Mouse (Mus musculus) left cerebral cortex, adult 2 months (tissue): ENCODE measurements around the gene Cdk2ap2. TPM values are rescaled to one million over a fixed set of nuclear protein-coding genes. Genes with fewer than 3 reads are reported as not detected.
"Not testable (repeated sequence)": the region's sequence is repeated elsewhere in the genome, so short reads cannot be mapped to it uniquely, and the experiment has no call there.

Experiments
- DNase-seq, 2 experiments: peaks; one replicate each; pipeline ENCODE4 v3.0.0; 2021 to 2022; ENCODE audit warnings: low spot score in 2 of 2, mixed read lengths in 1 of 2; ENCODE audit errors: extremely low spot score in 1 of 2
- H3K27ac ChIP-seq: fragments of 200-600 bp; 2 replicates; pipeline ENCODE4 v1.8.1; 2022
- H3K4me3 ChIP-seq: fragments of 200-600 bp; 2 replicates; pipeline ENCODE4 v1.8.1; 2022
- CTCF ChIP-seq: fragments of 200-600 bp; IDR thresholded peaks from 2 replicates; pipeline ENCODE4 v1.8.1; 2022; ENCODE audit warnings: antibody characterized with exemption, mild to moderate bottlenecking, moderate library complexity
- intact Hi-C: fragments of 180-260 bp; cut with DNase I; formaldehyde crosslinking; loops from one replicate; pipeline ENCODE4 v1.15.1; 2025
- total RNA-seq, 2 experiments: library from RNA; stranded (reverse); gene quantifications; 2 replicates each; pipeline ENCODE4 v1.2.3; 2021

Gene Cdk2ap2
- total RNA-seq, 2 experiments from 2014 or later: 28.4 to 32.5 TPM

DNA sequence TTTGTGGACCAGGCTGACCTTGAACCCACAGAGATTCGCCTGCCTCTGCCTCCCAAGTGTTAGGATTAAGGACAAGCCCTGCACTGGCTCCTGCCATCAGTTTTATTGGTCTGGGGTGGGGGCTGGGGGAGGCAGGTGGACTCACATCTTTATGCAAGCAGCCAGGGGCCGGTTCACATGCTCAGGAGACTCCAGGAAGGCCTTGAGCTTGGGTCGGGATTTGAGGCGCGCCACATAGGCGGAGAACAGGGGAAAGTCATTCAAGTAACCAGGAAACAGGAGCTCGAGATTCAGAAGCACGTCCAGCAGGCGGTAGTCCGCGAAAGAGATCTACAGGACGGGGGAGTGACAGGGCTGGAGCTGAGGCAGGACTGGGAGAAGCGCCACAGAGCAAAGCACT is 39.6 kb upstream of the Cdk2ap2 start:
- no peak overlapping the region for H3K4me3 ChIP-seq
- intact Hi-C loops: no loop called here
- no peak for DNase-seq
- no peak overlapping the region for H3K27ac ChIP-seq
- no peak for TF ChIP-seq CTCF

GRCm38 (mm10) chr19:4057962-4058361 is 39.0 kb upstream of the Cdk2ap2 start:
- no peak for TF ChIP-seq CTCF
- no peak for DNase-seq
- Histone ChIP-seq H3K4me3 (no peak overlapping the region), H3K27ac (no peak overlapping the region)
- intact Hi-C loops: loop anchor here (2.0 kb wide), 1 partner anchor 15 kb away; no protein-coding TSS in a partner anchor

GRCm38 (mm10) chr19:4058581-4058980 is 38.4 kb upstream of the Cdk2ap2 start:
- H3K27ac ChIP-seq: no peak overlapping the region
- TF ChIP-seq CTCF: no peak
- intact Hi-C loops: loop anchor here (2.0 kb wide), 1 partner anchor 14 kb away; no protein-coding TSS in a partner anchor
- no peak overlapping the region for H3K4me3 ChIP-seq
- DNase-seq: no peak

GRCm38 (mm10) chr19:4059069-4059740 is 37.8 kb upstream of the Cdk2ap2 start, which contains the start of gene Gstp3:
Gene Gstp3 (minus strand): TSS chr19:4059569.
- Histone ChIP-seq H3K27ac (no peak within 1 kb of the TSS), H3K4me3 (no peak within 1 kb of the TSS)
- no peak for TF ChIP-seq CTCF
- intact Hi-C loops: loop anchor here (2.0 kb wide), 1 partner anchor 14 kb away; no protein-coding TSS in a partner anchor
- no peak for DNase-seq

DNA sequence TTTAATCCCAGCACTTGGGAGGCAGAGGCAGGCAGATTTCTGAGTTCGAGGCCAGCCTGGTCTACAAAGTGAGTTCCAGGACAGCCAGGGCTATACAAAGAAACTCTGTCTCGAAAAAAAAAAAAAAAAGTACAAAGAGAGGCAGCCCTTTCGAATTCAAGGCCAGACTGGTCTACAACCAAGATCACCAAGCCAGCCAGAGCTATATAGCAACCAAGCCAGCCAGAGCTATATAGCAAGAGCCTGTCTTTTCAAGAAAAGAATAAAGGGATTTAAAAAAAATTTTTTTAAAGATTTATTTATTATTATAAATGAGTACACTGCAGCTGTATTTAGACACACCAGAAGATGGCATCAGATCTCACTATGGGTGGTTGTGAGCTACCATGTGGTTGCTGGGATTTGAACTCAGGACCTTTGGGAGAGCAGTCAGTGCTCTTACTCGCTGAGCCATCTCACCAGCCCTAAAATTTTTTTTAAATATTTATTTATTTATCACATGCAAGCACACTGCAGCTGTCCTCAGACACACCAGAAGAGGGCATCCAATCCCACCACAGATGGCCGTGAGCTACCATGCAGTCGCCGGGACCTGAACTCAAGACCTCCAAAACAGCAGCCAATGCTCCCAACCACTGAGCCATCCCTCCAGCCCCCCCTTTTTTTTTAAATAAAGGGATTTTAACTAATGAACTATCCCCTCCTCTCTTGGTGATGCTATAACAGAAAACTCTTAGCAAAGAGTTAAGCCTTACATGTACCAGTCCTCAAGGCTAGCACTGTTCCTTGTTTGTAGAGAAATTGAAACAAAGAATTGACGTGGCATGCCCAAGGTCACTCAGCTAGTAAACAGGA is 36.7 kb upstream of the Cdk2ap2 start:
- H3K27ac ChIP-seq, H3K4me3 ChIP-seq, DNase-seq, intact Hi-C loops: not testable (repeated sequence)

- intact Hi-C loops: no loop called here
- no peak for TF ChIP-seq CTCF
- no peak overlapping the region for H3K4me3 ChIP-seq
- no peak for DNase-seq
- no peak overlapping the region for H3K27ac ChIP-seq
Measured at GRCm38 (mm10) chr19:4060899-4061465, 36.0 kb upstream of the Cdk2ap2 start.

DNA sequence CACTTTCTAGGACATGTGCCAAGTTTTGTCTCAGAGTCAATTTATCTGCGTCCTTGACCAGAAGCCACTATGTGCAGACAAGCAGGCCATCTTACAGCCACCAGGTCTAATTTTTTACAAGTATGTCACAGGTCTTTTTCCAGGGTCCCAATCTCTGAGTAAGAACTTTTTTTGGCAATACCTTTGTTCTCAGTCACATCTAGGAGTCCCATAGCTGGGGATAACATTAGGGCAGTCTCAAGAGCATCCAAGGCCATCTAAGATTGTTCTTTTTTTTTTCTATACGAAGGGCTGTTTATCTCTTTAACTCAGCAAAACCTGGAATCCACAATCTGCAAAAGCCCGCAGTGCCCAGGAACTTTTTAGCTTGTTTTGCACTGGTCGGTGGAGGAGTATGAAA is 33.6 kb upstream of the Cdk2ap2 start:
- DNase-seq, intact Hi-C loops, H3K27ac ChIP-seq, H3K4me3 ChIP-seq: not testable (repeated sequence)

GRCm38 (mm10) chr19:4064501-4064900 is 32.5 kb upstream of the Cdk2ap2 start:
- H3K4me3 ChIP-seq, H3K27ac ChIP-seq, DNase-seq, intact Hi-C loops: not testable (repeated sequence)

DNA sequence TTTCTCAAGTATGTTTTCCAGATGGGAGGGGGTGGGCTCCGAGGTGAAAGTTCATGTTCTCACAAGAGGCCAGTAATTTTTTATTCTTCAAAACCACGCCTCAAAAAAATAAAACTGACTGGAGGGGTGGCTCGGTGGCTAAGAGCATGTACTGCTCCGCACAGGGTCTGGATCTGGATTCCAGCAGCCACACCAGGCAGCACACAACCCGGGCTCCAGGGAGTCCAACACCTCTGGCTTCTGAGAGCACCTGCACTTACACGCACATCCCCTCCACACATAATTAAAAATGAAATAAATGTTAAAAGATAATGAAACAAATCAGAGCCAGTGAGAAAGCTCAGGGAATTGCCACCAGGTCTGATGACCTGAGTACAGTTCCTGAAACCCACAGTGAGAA is 30.7 kb upstream of the Cdk2ap2 start:
- H3K4me3 ChIP-seq: no peak overlapping the region
- TF ChIP-seq CTCF: no peak
- H3K27ac ChIP-seq: no peak overlapping the region
- DNase-seq: no peak
- intact Hi-C loops: no loop called here

DNA sequence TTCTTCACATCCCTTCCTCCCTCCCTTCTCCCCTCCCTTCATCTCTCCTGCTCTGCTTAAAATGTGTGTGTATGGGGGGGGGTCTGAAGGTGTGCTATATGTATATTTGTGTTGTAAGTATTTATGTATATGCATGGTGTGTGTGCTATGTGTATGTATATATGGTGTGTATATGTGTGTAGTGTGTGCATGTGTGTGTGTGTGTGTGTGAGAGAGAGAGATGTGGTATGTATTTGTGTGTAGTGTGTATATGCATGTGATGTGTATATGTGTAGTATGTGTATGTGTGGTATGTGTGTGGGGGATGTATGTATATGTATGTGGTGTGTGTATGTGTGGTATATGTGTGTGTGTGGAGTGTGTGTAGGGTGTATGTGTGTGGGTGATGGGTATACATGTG is 30.1 kb upstream of the Cdk2ap2 start:
- H3K4me3 ChIP-seq: no peak overlapping the region
- H3K27ac ChIP-seq: no peak overlapping the region
- DNase-seq: no peak
- intact Hi-C loops: no loop called here
- no peak for TF ChIP-seq CTCF

DNA sequence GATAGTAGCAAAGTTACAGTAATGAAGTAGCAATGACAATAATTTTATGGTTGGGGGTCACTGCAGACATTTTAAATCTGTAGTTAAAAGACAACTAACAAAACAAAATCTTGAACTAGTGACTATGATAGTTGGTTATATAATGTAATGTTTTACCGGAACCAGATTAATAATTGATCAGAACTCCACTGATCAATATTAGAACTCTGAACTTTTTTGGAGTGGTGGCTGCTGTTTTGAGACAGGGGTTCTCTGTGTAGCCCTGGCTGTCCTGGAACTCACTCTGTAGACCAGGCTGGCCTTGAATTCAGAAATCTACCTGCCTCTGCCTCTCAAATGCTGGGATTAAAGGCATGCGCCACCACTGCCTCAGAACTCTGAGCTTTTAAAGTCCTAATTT is 28.7 kb upstream of the Cdk2ap2 start:
- intact Hi-C loops: not testable (repeated sequence)

GRCm38 (mm10) chr19:4068717-4069410 is 28.1 kb upstream of the Cdk2ap2 start:
- intact Hi-C loops: no loop called here
- no peak for DNase-seq
- no peak overlapping the region for H3K4me3 ChIP-seq
- TF ChIP-seq CTCF: no peak
- no peak overlapping the region for H3K27ac ChIP-seq

More for the DNA sequence above, 28.7 kb upstream of the Cdk2ap2 start:
- not testable (repeated sequence) for DNase-seq, H3K4me3 ChIP-seq, H3K27ac ChIP-seq
